Mouse (Mus musculus) thymus, postnatal 14 days (tissue): ENCODE measurements at regions not wholly inside any gene's neighbourhood (a gene's known extent, or its start where the extent isn't known, plus 50 kb on each side); places are given as distances from the start of the nearest gene placed in this dataset.
A peak's percentile ranks its signal among the peaks of the same experiment; 100 is the strongest.
"Not testable (repeated sequence)": the region's sequence is repeated elsewhere in the genome, so short reads cannot be mapped to it uniquely, and the experiment has no call there.

Experiments used
- DNase-seq: peaks from one replicate; pipeline ENCODE4 v3.0.0; 2021

- DNase-seq: no peak
These were observed 1442.4 kb upstream of the Tacstd2 start for GRCm38 (mm10) chr6:68977959-68978358.

DNA sequence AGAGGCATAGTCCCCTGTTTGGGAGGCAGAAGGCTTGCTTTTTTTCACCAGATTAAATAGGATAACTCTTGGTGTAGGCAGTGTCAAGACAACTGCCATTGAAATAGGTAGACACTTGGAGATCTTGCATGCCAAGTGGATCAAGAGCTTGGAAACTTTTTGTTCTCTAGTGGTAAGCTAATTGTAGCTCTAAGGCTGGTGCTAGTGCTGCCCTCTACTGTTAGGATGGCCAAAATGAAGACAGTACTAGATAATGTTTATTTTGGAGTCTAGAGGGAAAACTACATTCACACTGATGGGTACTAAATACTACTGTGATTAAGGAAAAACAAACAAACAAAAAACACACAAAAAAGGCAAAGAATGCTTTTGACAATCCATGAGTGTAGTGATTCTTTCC is 1428.4 kb upstream of the Tacstd2 start:
- DNase-seq: no peak

- DNase-seq: not testable (repeated sequence)
These were observed 1402.5 kb upstream of the Tacstd2 start for GRCm38 (mm10) chr6:68938104-68938503.

DNA sequence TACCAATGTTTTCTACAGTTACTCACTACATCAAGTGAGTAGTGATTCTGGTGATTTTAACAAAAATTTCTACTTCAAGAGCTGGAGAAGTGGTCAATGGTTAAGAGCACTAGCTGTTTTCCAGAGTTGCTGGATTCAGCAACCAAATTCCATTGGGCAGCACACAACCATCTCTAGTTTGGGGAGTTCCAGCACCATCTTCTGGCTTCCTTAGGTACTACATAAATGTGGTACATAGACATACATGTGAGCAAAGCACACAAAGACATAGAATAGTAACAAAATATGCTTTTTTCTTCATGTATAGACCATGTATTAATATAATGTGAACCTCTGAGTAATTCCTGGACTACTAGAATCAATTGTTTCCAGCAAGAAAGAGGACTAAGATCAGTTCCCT is 1396.3 kb upstream of the Tacstd2 start:
- not testable (repeated sequence) for DNase-seq

- no peak for DNase-seq
These were observed 1379.9 kb upstream of the Tacstd2 start for GRCm38 (mm10) chr6:68915536-68915935.

DNA sequence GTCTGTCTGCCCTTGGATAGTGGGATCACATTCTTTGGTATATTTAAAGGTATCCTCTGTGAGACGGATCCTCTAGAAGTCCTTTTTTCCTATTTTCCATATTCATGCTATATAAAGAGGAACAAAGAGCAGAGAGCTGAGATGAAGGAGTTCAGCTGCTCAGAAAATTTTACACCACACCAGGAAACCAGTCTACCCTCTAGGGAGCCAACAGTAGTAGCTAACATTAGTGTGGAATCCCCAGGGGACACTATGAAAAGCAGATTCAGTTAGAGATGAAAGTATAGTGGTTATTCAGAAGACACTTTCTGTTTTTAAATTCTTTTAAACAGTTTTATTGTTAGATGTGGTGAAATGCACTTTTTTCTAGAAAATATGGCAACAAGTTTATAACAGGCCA is 1348.5 kb upstream of the Tacstd2 start:
- DNase-seq: no peak

GRCm38 (mm10) chr6:68852761-68853160 is 1317.2 kb upstream of the Tacstd2 start:
- not testable (repeated sequence) for DNase-seq

DNA sequence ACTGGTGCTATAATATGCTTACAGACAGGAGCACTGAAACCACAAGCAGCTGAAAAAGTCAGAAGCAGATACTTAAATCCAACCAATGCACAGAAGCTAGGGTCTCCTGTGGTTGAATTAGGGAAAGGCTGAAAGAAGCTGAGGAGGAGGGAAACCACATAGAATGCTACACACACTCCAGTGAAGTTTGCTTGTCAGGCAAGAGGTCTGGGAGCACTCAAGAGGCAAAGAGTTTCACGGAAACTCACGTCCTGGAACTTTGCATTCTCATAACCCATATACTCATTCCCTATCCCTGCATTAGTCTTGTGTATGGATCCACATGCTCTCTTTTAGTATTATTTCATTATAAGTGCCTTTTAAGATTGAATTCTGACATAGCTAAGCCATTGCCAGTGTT is 1316.7 kb upstream of the Tacstd2 start:
- DNase-seq: no peak

DNA sequence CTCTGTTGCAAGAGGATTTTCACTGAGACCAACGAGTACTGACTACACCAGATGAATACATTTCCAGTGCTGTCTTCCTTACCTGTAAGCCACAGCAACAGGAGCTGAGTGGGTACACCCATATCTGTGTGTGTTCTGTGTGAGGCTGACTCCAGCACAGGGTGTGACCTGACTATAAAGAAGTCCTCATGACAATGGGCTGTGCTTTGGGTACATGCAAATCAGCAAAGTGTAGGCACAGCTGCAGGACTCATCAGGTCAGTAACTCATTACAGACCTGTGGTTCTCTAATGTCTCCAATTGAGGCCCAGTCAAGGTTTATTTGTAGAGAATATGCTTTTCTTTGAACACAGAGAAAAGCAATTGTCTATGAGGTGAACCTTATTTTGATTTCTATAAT is 1299.6 kb upstream of the Tacstd2 start:
- no peak for DNase-seq

GRCm38 (mm10) chr6:68834633-68835032 is 1299.0 kb upstream of the Tacstd2 start:
- DNase-seq: no peak

DNA sequence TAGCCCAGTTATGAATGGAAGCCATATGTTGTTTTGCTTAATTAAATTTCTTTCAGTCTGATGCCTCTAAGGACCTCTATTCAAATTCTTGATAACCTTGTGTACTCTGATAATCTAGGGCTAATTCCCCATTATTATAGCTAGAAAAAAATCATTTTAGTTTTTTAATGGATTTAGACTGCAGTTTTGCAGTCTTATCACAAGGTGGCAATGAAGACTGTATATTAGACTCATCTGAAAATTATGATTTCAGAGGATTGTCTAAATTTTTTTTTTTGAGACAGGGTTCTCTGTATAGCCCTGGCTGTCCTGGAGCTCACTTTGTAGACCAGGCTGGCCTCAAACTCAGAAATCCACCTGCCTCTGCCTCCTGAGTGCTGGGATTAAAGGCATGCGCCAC is 1292.9 kb upstream of the Tacstd2 start:
- DNase-seq: not testable (repeated sequence)

- no peak for DNase-seq
These were observed 1277.8 kb upstream of the Tacstd2 start for GRCm38 (mm10) chr6:68813346-68813745.

GRCm38 (mm10) chr6:68799205-68799604 is 1263.6 kb upstream of the Tacstd2 start:
- DNase-seq: not testable (repeated sequence)

GRCm38 (mm10) chr6:68771507-68771906 is 1235.9 kb upstream of the Tacstd2 start:
- DNase-seq: no peak

GRCm38 (mm10) chr6:68750451-68750850 is 1214.9 kb upstream of the Tacstd2 start:
- no peak for DNase-seq

- no peak for DNase-seq
These were observed 1214.1 kb upstream of the Tacstd2 start for GRCm38 (mm10) chr6:68749699-68750098.

DNA sequence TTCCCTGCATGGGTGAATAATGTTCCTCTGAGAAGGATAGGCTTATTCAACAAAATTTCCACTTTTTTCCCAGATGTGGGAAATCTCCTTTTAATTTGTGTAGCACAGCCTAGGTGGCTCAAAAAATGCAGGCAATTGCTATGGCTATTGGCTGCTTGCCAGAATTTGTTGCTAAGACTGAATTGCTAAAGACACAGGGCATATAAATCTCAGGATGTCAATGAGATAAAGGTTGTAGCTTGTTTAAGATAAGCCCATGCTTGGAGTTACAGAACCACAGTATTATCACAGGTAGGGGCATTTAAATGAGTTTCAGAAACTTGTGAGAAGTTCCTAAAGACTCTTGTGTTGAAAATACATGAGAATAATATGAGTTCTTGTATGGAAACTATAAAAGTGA is 1203.0 kb upstream of the Tacstd2 start:
- no peak for DNase-seq

DNA sequence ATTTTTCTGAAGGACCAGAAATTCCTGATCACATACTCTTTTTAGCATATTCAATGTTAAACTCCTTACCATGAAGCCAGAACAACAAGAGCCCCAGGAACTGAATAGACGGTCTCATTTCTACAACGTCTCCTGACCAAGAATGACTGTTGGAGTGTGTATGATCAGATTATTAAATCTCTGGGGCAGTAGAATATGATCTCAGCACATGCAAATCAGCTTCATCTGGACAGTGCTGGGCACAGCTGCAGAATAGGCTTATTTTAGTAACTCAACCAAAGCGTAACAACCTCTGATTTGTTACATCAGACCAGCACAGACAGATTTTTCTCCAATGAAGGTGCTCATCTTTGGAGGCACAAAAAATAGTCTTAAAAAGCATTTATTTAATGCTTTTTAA is 1201.1 kb upstream of the Tacstd2 start:
- no peak for DNase-seq

- DNase-seq: no peak
These were observed 1200.5 kb upstream of the Tacstd2 start for GRCm38 (mm10) chr6:68736068-68736467.

GRCm38 (mm10) chr6:68711084-68711483 is 1175.5 kb upstream of the Tacstd2 start:
- DNase-seq: not testable (repeated sequence)

- not testable (repeated sequence) for DNase-seq
These were observed 1168.8 kb upstream of the Tacstd2 start for GRCm38 (mm10) chr6:68704291-68704800.

- DNase-seq: not testable (repeated sequence)
These were observed 1145.2 kb upstream of the Tacstd2 start for GRCm38 (mm10) chr6:68680792-68681110.

GRCm38 (mm10) chr6:68680099-68680791 is 1144.6 kb upstream of the Tacstd2 start:
- no peak for DNase-seq

DNA sequence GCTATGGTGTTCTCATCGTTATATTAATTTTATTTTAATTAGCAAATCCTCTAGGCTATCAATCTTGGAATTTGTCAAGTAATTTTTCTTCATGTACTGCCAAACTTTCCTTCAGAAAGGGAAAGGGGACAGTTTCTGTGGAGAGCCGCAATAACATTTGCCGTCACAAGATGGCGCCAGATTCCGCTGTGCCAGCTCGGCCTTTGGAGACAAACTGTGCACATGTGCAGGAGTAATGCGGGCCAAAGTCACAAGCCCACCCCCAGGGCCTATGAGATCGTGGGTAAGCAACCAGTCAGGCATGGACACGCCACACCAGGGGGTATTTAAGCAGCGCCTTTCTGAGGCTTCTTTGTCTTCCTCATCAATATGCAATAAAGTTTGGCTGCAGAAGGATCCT is 1132.8 kb upstream of the Tacstd2 start:
- peak; percentile 6 for DNase-seq

DNA sequence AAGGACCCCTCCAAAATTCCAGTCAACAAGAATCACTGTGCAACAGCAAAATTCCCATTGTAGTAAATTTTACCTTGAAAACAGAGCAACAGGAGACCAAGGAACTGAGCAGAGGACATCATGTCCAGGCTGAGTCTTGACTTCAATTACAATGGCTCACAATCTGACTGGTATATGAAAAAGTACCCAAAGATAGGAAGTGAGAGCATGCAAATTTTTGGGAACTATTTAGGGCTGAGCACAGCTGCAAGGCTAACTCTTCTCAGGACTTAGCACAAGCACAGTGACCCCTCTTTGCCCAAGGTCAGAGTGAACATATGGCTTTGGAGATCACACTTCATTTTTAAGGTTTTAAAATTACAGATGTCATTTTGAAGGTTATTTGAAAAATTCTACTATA is 1096.7 kb upstream of the Tacstd2 start:
- DNase-seq: not testable (repeated sequence)
